ENCODE assay signal across 10 mouse cellular contexts in genomic region chr6:122341038-122341810, GRCm38 (mm10). TPM values are rescaled to one million over a fixed set of nuclear protein-coding genes. Genes with fewer than 3 reads are reported as not detected.
DNase-seq lines count a peak whose midpoint lies in the region; ATAC-seq and TF ChIP-seq lines count a peak whose summit lies in the region.
"Had no signal": no experiment of that assay in that cellular context is flagged by ENCODE, and none has a peak within 500 bp of the region (broad histone marks: within the 10 kb centered on the region; RNA-seq: fewer than 3 reads in every experiment).

No protein-coding gene starts in this region.

- no peaks in the 10 kb centered on the region for H3K27me3 ChIP-seq in heart, embryonic 15.5 days
- H3K27me3 ChIP-seq in heart, adult 2 months (ENCODE audit: control insufficient read depth, insufficient read depth, low read length) = no peaks in the 10 kb centered on the region
- H3K27me3 ChIP-seq in embryonic facial prominence, embryonic 11.5 days (ENCODE audit: control insufficient read depth, insufficient read depth, low read length) = no peaks in the 10 kb centered on the region
- no peaks in the 10 kb centered on the region for H3K27me3 ChIP-seq in kidney, embryonic 15.5 days
- no peaks in the 10 kb centered on the region for H3K27me3 ChIP-seq in midbrain, embryonic 16.5 days (ENCODE audit: control insufficient read depth, insufficient read depth, low read depth, low read length)

- H3K79me2 ChIP-seq in heart, adult 2 months (replicated peaks; ENCODE audit: control insufficient read depth, insufficient read depth, low read length) = no peaks in the 10 kb centered on the region

- no peak for TF ChIP-seq POLR2A in heart, adult 2 months (IDR thresholded peaks at IDR 0.05; ENCODE audit: insufficient read depth, low read depth, low read length)

- no peak for TF ChIP-seq CTCF in heart, adult 2 months (IDR thresholded peaks at IDR 0.05)

- H3K4me2 ChIP-seq in heart, embryonic 15.5 days = peak overlapping the region; percentile 83
- H3K4me2 ChIP-seq in embryonic facial prominence, embryonic 11.5 days (ENCODE audit: low read depth, low read length) = peak overlapping the region; percentile 42
- H3K4me2 ChIP-seq in kidney, embryonic 15.5 days = peak overlapping the region; percentile 68; the same call in 1 of the 2 replicates
- H3K4me2 ChIP-seq in midbrain, embryonic 16.5 days (ENCODE audit: low read length) = peak overlapping the region; percentile 70

- no peak overlapping the region for H3K27ac ChIP-seq in heart, embryonic 15.5 days
- no peak overlapping the region for H3K27ac ChIP-seq in heart, adult 2 months
- peak overlapping the region; percentile 89; the same call in 1 of the 2 replicates for H3K27ac ChIP-seq in embryonic facial prominence, embryonic 11.5 days (replicated peaks; ENCODE audit: low read depth, low read length)
- no peak overlapping the region for H3K27ac ChIP-seq in kidney, embryonic 15.5 days
- peak overlapping the region; percentile 98 for H3K27ac ChIP-seq in midbrain, embryonic 16.5 days (ENCODE audit: low read length)

- no peak for DNase-seq in heart, adult 2 months
- DNase-seq in embryonic facial prominence, embryonic 11.5 days (ENCODE audit: low spot score) = peak; percentile 29
- no peak for DNase-seq in adrenal gland, postnatal 25 days
- DNase-seq in left cerebral cortex, adult 11 months (ENCODE audit: low spot score) = no peak
- DNase-seq in gastrocnemius, postnatal 25 days = no peak

- intact Hi-C loops in heart, adult 2 months (cut with DNase I) = no loop called here

- no peak for ATAC-seq in heart, embryonic 15.5 days (replicated peaks; ENCODE audit: insufficient number of reproducible peaks, insufficient read depth, low FRiP score, low read depth)
- no peak for ATAC-seq in embryonic facial prominence, embryonic 11.5 days (replicated peaks; ENCODE audit: insufficient number of reproducible peaks, low FRiP score, low TSS enrichment, low read depth)
- no peak for ATAC-seq in kidney, embryonic 15.5 days (replicated peaks; ENCODE audit: low FRiP score)
- no peak for ATAC-seq in midbrain, embryonic 16.5 days

- H3K4me1 ChIP-seq in heart, embryonic 15.5 days (replicated peaks) = peaks cover 35% of the 10 kb centered on the region
- peaks cover 2% of the 10 kb centered on the region; the same call in 1 of the 2 replicates for H3K4me1 ChIP-seq in heart, adult 2 months (ENCODE audit: control insufficient read depth, insufficient read depth, low read length)
- no peaks in the 10 kb centered on the region for H3K4me1 ChIP-seq in embryonic facial prominence, embryonic 11.5 days (ENCODE audit: control insufficient read depth, insufficient read depth, low read length)
- H3K4me1 ChIP-seq in kidney, embryonic 15.5 days = peaks cover 44% of the 10 kb centered on the region
- peaks cover 23% of the 10 kb centered on the region for H3K4me1 ChIP-seq in midbrain, embryonic 16.5 days (ENCODE audit: control insufficient read depth, insufficient read depth, low read length)

- H3K9ac ChIP-seq in heart, embryonic 15.5 days = no peak overlapping the region
- H3K9ac ChIP-seq in heart, adult 2 months (ENCODE audit: low read depth, low read length) = no peak overlapping the region
- H3K9ac ChIP-seq in embryonic facial prominence, embryonic 11.5 days (replicated peaks; ENCODE audit: low read length) = no peak overlapping the region
- H3K9ac ChIP-seq in kidney, embryonic 15.5 days = no peak overlapping the region
- peak overlapping the region; percentile 85 for H3K9ac ChIP-seq in midbrain, embryonic 16.5 days (ENCODE audit: low read depth, low read length)

- whole genome bisulfite sequencing in heart, embryonic 15.5 days = 57% methylated on average over 7 of the region's 7 CpGs
- WGBS in heart, adult 2 months = 64% methylated on average over 7 of the region's 7 CpGs
- 36% methylated on average over 7 of the region's 7 CpGs for WGBS in embryonic facial prominence, embryonic 11.5 days
- WGBS in kidney, embryonic 15.5 days = 41% methylated on average over 7 of the region's 7 CpGs
- WGBS in midbrain, embryonic 16.5 days = 40% methylated on average over 7 of the region's 7 CpGs

- no peak overlapping the region for H3K4me3 ChIP-seq in heart, embryonic 15.5 days
- no peak overlapping the region for H3K4me3 ChIP-seq in heart, adult 2 months
- no peak overlapping the region for H3K4me3 ChIP-seq in embryonic facial prominence, embryonic 11.5 days (ENCODE audit: low read depth, low read length)
- no peak overlapping the region for H3K4me3 ChIP-seq in kidney, embryonic 15.5 days (replicated peaks)
- H3K4me3 ChIP-seq in midbrain, embryonic 16.5 days (ENCODE audit: low read depth, low read length) = peak overlapping the region; percentile 73

- peaks cover 3% of the 10 kb centered on the region; the same call in 1 of the 2 replicates for H3K36me3 ChIP-seq in heart, embryonic 15.5 days
- no peaks in the 10 kb centered on the region for H3K36me3 ChIP-seq in heart, adult 2 months (ENCODE audit: control insufficient read depth, insufficient read depth, low read length)
- H3K36me3 ChIP-seq in embryonic facial prominence, embryonic 11.5 days (replicated peaks; ENCODE audit: control insufficient read depth, insufficient read depth, low read depth, low read length) = no peaks in the 10 kb centered on the region
- peaks cover 6% of the 10 kb centered on the region for H3K36me3 ChIP-seq in kidney, embryonic 15.5 days
- H3K36me3 ChIP-seq in midbrain, embryonic 16.5 days (ENCODE audit: control insufficient read depth, insufficient read depth, low read length) = no peaks in the 10 kb centered on the region

- H3K9me3 ChIP-seq in heart, embryonic 15.5 days (replicated peaks) = no peaks in the 10 kb centered on the region
- H3K9me3 ChIP-seq in embryonic facial prominence, embryonic 11.5 days (replicated peaks; ENCODE audit: control insufficient read depth, low read length) = no peaks in the 10 kb centered on the region
- H3K9me3 ChIP-seq in kidney, embryonic 15.5 days (replicated peaks) = no peaks in the 10 kb centered on the region
- no peaks in the 10 kb centered on the region for H3K9me3 ChIP-seq in midbrain, embryonic 16.5 days (replicated peaks; ENCODE audit: control insufficient read depth, low read length, poor library complexity, severe bottlenecking)

- no peak for TF ChIP-seq EP300 in heart, adult 2 months (IDR thresholded peaks at IDR 0.05; ENCODE audit: insufficient read depth, low read depth, low read length)

RNA-seq across cellular contexts. Expression of gene Phc1, which starts 0.9 kb away (rescaled TPM):
- polyA plus RNA-seq in heart, embryonic 15.5 days (2015; fragmentation: Nextera tagmentation; extraction: Ambion mirVana) = 8.5 and 11.5 TPM in 2 replicates
- 10 to 100 TPM; 17.3 to 22.2 TPM for total RNA-seq in heart, adult 2 months (2021)
- polyA plus RNA-seq in heart, adult 2 months (2012; rRNA removed) = 11.9 and 13.4 TPM in 2 replicates
- polyA plus RNA-seq in embryonic facial prominence, embryonic 11.5 days (2014; fragmentation: Nextera tagmentation; extraction: Ambion mirVana) = 29.1 and 29.6 TPM in 2 replicates
- polyA plus RNA-seq in kidney, embryonic 15.5 days (2015; fragmentation: Nextera tagmentation; extraction: Ambion mirVana) = 18.1 and 21.1 TPM in 2 replicates
- 32.2 and 34.2 TPM in 2 replicates for polyA plus RNA-seq in midbrain, embryonic 16.5 days (2015; fragmentation: Nextera tagmentation; extraction: Ambion mirVana)
- 17.9 and 29.8 TPM in 2 replicates for total RNA-seq in adrenal gland, postnatal 25 days (2021)
- 10 to 100 TPM; 16.1 to 17.6 TPM for total RNA-seq in gastrocnemius, postnatal 25 days (2021)

RNA-seq across cellular contexts. Expression of gene M6pr, which starts 32.7 kb away (rescaled TPM):
- 65.0 and 77.4 TPM in 2 replicates for polyA plus RNA-seq in heart, embryonic 15.5 days (2015; fragmentation: Nextera tagmentation; extraction: Ambion mirVana)
- 10 to 100 TPM; 39.8 to 43.2 TPM for total RNA-seq in heart, adult 2 months (2021)
- 27.6 and 49.3 TPM in 2 replicates for polyA plus RNA-seq in heart, adult 2 months (2012; rRNA removed)
- polyA plus RNA-seq in embryonic facial prominence, embryonic 11.5 days (2014; fragmentation: Nextera tagmentation; extraction: Ambion mirVana) = 85.0 and 85.6 TPM in 2 replicates
- polyA plus RNA-seq in kidney, embryonic 15.5 days (2015; fragmentation: Nextera tagmentation; extraction: Ambion mirVana) = 113 and 116 TPM in 2 replicates
- polyA plus RNA-seq in midbrain, embryonic 16.5 days (2015; fragmentation: Nextera tagmentation; extraction: Ambion mirVana) = 50.5 and 54.1 TPM in 2 replicates
- 159 and 168 TPM in 2 replicates for total RNA-seq in adrenal gland, postnatal 25 days (2021)
- total RNA-seq in gastrocnemius, postnatal 25 days (2021) = 10 to 100 TPM; 20.2 to 20.3 TPM

RNA-seq across cellular contexts. Expression of gene Klrg1, which starts 58.5 kb away (rescaled TPM):
- 0.10 TPM in 1 of 2 replicates, not detected in the other for polyA plus RNA-seq in heart, embryonic 15.5 days (2015; fragmentation: Nextera tagmentation; extraction: Ambion mirVana)
- not detected for total RNA-seq in heart, adult 2 months (2021)
- 0.31 TPM in 1 of 2 replicates, not detected in the other for polyA plus RNA-seq in heart, adult 2 months (2012; rRNA removed)
- polyA plus RNA-seq in embryonic facial prominence, embryonic 11.5 days (2014; fragmentation: Nextera tagmentation; extraction: Ambion mirVana) = not detected in 2 replicates
- polyA plus RNA-seq in kidney, embryonic 15.5 days (2015; fragmentation: Nextera tagmentation; extraction: Ambion mirVana) = not detected in 2 replicates
- 1.4 and 1.6 TPM in 2 replicates for polyA plus RNA-seq in midbrain, embryonic 16.5 days (2015; fragmentation: Nextera tagmentation; extraction: Ambion mirVana)
- not detected in 2 replicates for total RNA-seq in adrenal gland, postnatal 25 days (2021)
- total RNA-seq in gastrocnemius, postnatal 25 days (2021) = not detected
- total RNA-seq: heart, postnatal 10 days; megakaryocyte-erythroid progenitor cell, adult 5-6 weeks had no signal

Comparison
In these comparisons a context has a peak if more than half of its experiments do, and no peak if none do; other contexts are left out.
1. H3K27ac ChIP-seq: peak in embryonic facial prominence, embryonic 11.5 days (single experiment) and midbrain, embryonic 16.5 days (single experiment); none in heart, embryonic 15.5 days (single experiment), heart, adult 2 months (single experiment) and kidney, embryonic 15.5 days (single experiment).
2. Peak in every context shown above with its lines, with median percentiles within 50 percentile points of each other: H3K4me2 ChIP-seq.